Mouse (Mus musculus) liver, embryonic 15.5 days (tissue): ENCODE results near the gene D17Wsu92e. TPM values are rescaled to one million over a fixed set of nuclear protein-coding genes. Genes with fewer than 3 reads are reported as not detected.

Experiments used
- ATAC-seq: fragments of 200-750 bp; cut with Nextera tagmentation; 2 replicates; pipeline ENCODE4 v1.8.0; 2017; ENCODE audit warnings: moderate number of reproducible peaks, mild to moderate bottlenecking, moderate library complexity; ENCODE audit not compliant: insufficient read depth
- H3K27ac ChIP-seq: fragments of 300-500 bp; sonication (generic); replicated peaks from 2 replicates; pipeline ENCODE4 v1.5.1; 2015; ENCODE audit warnings: mild to moderate bottlenecking, inconsistent platforms
- H3K27me3 ChIP-seq: fragments of 300-500 bp; sonication (generic); 2 replicates; pipeline ENCODE4 v1.6.1; 2015; ENCODE audit warnings: mild to moderate bottlenecking, inconsistent platforms
- H3K36me3 ChIP-seq: fragments of 300-500 bp; sonication (generic); replicated peaks from 2 replicates; pipeline ENCODE4 v1.6.1; 2015; ENCODE audit warnings: moderate library complexity, mild to moderate bottlenecking, inconsistent platforms
- H3K4me1 ChIP-seq: fragments of 300-500 bp; sonication (generic); replicated peaks from 2 replicates; pipeline ENCODE4 v1.6.1; 2015; ENCODE audit warnings: inconsistent platforms
- H3K4me2 ChIP-seq: fragments of 300-500 bp; sonication (generic); 2 replicates; pipeline ENCODE4 v1.6.1; 2015; ENCODE audit warnings: moderate library complexity, mild to moderate bottlenecking, inconsistent platforms
- H3K4me3 ChIP-seq: fragments of 300-500 bp; sonication (generic); replicated peaks from 2 replicates; pipeline ENCODE4 v1.5.1; 2015; ENCODE audit warnings: mild to moderate bottlenecking, inconsistent platforms
- H3K9ac ChIP-seq: fragments of 300-500 bp; sonication (generic); 2 replicates; pipeline ENCODE4 v1.6.1; 2015; ENCODE audit warnings: moderate library complexity, mild to moderate bottlenecking, inconsistent platforms
- H3K9me3 ChIP-seq: fragments of 300-500 bp; sonication (generic); replicated peaks from 2 replicates; pipeline ENCODE4 v1.6.1; 2016; ENCODE audit warnings: inconsistent platforms
- WGBS: fragments of 180-500 bp; shearing (Covaris S2); methylation state at CpG from one replicate; pipeline ENCODE4 v1.1.7; 2015; ENCODE audit warnings: mixed read lengths; ENCODE audit not compliant: insufficient replicate concordance; 5-methylcytosine and 5-hydroxymethylcytosine counted together
- polyA plus RNA-seq: library from polyadenylated mRNA; unstranded; fragments of >200 nt; fragmentation: Nextera tagmentation; extraction: Ambion mirVana; gene quantifications from 2 replicates; pipeline ENCODE4 v1.2.1, GENCODE M21; 2015

Gene D17Wsu92e
- polyA plus RNA-seq, 1 experiment from 2014 or later, result 13.3 TPM

DNA sequence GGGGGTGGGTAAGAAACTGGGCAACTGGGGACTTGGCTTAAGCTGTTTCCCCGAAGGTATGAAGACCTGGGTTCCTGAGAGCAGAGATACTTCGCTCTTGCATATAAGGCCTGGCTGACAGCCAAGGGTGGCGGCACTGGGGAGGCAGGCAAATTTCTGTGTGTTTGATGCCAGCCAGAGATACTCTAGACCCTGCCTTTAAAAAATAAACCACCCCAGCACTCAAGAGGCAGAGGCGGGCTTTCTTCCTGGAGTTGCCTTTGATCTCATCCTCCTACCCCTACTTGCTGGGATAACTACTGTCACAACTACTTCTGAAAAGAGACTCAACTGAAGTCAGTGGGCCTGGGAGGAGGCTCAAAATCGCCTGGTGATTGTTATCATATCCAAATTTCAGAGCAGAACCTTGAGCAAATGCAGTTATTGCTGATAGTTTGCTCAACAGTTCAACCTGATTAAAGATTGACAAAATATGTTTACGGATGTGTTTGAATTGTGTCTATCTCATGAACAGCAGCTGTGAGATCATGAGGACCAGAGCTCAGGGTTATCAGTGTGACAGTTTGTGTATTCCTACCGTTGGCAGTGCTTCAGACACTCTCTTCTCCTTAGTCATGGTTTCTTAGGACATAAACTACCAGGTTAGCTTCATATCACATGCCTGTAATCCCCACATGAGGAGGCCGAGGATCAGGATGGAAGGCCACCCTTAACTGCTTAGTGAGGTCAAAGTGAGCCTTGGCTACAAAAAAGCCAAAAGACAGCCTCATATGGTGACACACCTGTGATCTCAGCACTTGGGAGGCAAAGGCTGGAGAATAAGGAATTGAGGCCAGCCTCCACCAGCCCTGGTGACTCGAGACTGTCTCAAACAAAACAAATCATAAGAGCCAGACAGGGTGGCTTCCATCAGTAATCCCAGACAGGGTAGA, 1.2 kb upstream of the D17Wsu92e start:
- Histone ChIP-seq H3K4me3 (peak overlapping the region; percentile 94), H3K9ac (peak overlapping the region; percentile 66), H3K27ac (peak overlapping the region; percentile 90), H3K4me2 (peak overlapping the region; percentile 91), H3K27me3 (no peaks in the 10 kb centered on the region), H3K9me3 (no peaks in the 10 kb centered on the region), H3K4me1 (peaks cover 77% of the 10 kb centered on the region), H3K36me3 (no peaks in the 10 kb centered on the region)
- peak; percentile 14 for ATAC-seq
- WGBS, result 14% methylated on average over 9 of the region's 9 CpGs

DNA sequence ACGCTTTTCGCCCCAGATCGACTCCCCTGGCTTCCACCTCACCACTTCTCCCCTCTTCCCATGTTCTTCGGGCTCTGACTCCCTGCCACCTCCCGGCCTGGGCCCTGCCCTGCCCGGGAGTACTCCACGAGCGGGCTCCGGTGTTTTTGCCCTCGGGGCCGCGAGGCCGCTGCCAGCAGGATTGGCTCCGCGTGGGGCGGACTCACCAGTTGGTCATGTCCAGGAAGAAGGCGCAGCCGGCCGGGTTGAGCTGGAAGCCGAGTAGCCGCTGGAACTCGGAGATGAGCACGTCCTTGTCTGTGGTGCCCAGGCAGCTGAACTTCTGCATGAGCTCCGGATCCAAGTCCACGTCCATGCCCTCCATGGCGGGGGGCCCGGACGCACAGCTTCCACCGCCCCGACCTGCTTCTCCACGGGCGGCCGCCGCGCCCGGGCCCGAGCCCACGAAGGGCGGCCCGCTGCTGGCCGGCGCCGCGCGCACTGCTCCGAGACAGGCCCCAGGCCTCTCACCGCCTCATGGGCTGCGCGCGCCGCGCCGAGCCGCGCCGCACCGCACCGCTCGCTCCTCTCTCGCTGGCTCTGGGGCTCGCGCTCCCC, 379 bp downstream of the D17Wsu92e start:
- Histone ChIP-seq H3K4me1 (peaks cover 63% of the 10 kb centered on the region), H3K27ac (peak overlapping the region; percentile 93), H3K36me3 (no peaks in the 10 kb centered on the region), H3K4me3 (peak overlapping the region; percentile 94), H3K4me2 (peak overlapping the region; percentile 91), H3K9ac (peak overlapping the region; percentile 99), H3K9me3 (no peaks in the 10 kb centered on the region), H3K27me3 (no peaks in the 10 kb centered on the region)
- WGBS, result under 1% methylated on average over 61 of the region's 62 CpGs
- peak; percentile 35 for ATAC-seq

DNA sequence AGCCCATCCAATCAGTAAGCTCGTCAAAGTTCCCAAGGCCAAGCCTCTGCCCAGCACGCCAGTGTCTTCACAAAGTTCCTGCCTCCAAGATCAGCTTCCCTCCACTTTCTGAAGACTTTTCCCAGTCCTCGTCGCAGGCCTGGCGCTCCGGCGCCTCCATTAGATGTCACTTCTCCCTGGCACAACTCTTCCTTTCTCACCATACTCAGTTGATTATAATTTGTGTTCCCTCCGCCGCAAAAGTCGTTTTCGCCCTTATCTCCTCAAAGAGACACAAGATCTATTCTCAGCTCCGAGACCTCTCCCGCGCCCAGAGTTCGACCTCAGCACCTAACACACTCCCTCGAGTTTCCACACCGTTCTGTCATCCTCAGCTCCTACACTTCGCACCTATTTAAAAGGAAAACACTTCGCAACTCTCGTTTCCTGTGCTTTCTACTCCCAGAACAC, 902 bp downstream of the D17Wsu92e start:
- Histone ChIP-seq H3K4me1 (peaks cover 60% of the 10 kb centered on the region), H3K4me3 (peak overlapping the region; percentile 94)
- WGBS, result under 1% methylated on average over 20 of the region's 20 CpGs

DNA sequence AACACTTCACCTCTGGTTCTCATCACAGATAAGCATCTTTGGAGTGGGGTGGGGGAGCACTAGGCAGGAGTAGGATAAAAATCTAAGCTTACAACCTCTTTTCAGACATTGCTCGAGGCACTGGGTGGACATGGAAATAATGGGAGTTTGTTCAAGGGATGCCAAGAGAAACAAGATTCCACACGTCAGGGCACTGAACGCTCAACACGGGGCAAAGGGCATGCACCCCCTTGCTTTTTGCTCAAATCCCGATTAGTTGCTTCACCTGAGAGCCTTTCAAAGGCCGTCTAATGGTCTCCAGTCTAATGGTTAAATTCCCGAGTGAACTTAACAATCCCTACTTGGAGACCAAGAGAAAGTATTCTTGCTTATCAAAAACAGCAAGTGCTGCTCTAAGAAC, 1.4 kb downstream of the D17Wsu92e start:
- H3K27me3 ChIP-seq, result no peaks in the 10 kb centered on the region
- no peaks in the 10 kb centered on the region for H3K36me3 ChIP-seq
- peak overlapping the region; percentile 91 for H3K4me2 ChIP-seq
- WGBS, result 14% methylated on average over 7 of the region's 7 CpGs
- peak overlapping the region; percentile 99 for H3K9ac ChIP-seq
- no peaks in the 10 kb centered on the region for H3K9me3 ChIP-seq
- no peak for ATAC-seq
- H3K4me3 ChIP-seq, result peak overlapping the region; percentile 94
- peaks cover 62% of the 10 kb centered on the region for H3K4me1 ChIP-seq
- H3K27ac ChIP-seq, result peak overlapping the region; percentile 93

More for the DNA sequence above, 902 bp downstream of the D17Wsu92e start:
- H3K36me3 ChIP-seq, result no peaks in the 10 kb centered on the region
- ATAC-seq, result no peak
- peak overlapping the region; percentile 93 for H3K27ac ChIP-seq
- H3K9me3 ChIP-seq, result no peaks in the 10 kb centered on the region
- peak overlapping the region; percentile 91 for H3K4me2 ChIP-seq
- H3K9ac ChIP-seq, result peak overlapping the region; percentile 99
- H3K27me3 ChIP-seq, result no peaks in the 10 kb centered on the region

- no peaks in the 10 kb centered on the region for H3K36me3 ChIP-seq
- H3K9me3 ChIP-seq, result no peaks in the 10 kb centered on the region
- H3K4me1 ChIP-seq, result peaks cover 63% of the 10 kb centered on the region
- no peak overlapping the region for H3K4me3 ChIP-seq
- H3K27me3 ChIP-seq, result no peaks in the 10 kb centered on the region
- H3K9ac ChIP-seq, result no peak overlapping the region
- no peak for ATAC-seq
- H3K27ac ChIP-seq, result no peak overlapping the region
- H3K4me2 ChIP-seq, result no peak overlapping the region
Observed at GRCm38 (mm10) chr17:27814606-27815005, 5.8 kb downstream of the D17Wsu92e start.

GRCm38 (mm10) chr17:27811980-27812379, 8.5 kb downstream of the D17Wsu92e start:
- H3K4me2 ChIP-seq, result no peak overlapping the region
- H3K4me1 ChIP-seq, result peaks cover 50% of the 10 kb centered on the region
- H3K9me3 ChIP-seq, result no peaks in the 10 kb centered on the region
- 70% methylated on average over 3 of the region's 3 CpGs for WGBS
- no peak overlapping the region for H3K4me3 ChIP-seq
- H3K9ac ChIP-seq, result no peak overlapping the region
- H3K27me3 ChIP-seq, result no peaks in the 10 kb centered on the region
- no peak overlapping the region for H3K27ac ChIP-seq
- H3K36me3 ChIP-seq, result no peaks in the 10 kb centered on the region; the same call in 1 of the 2 replicates
- ATAC-seq, result no peak

DNA sequence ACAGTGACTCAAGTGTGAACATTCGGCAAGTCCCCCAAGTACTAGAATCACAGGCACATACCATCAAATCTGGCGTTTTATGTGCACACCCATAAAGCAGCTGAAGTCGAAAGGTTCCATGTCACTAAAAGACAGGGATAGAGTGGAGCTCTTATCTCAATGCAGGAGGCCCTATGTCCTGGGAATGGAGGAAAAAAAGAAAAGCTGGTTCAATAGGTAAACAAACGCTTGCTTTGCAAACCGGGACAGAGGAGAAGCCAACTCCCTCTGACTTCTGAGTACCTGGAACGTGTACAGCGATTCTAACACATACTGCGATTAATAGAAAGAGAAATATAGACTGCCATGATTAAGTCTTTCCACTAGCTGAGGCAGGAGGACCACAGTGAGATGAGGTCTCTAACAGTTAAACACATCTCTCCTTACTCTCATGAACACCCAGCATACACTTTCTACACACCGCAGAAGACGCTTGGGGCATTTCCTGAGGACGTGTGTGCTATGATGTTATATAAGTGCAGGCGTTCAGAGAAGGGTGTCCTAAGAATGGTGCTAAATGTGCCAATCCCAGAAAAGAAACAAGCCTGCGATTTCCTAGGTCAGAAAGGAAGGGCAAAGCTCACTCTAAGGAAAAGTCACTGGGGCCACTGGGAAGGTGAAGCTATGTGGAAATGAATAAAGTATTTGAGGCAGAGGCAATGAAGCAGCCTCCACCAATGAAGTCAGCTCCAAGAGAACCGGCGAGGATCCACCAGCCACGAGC, 9.7 kb downstream of the D17Wsu92e start:
- Histone ChIP-seq H3K4me2 (no peak overlapping the region), H3K4me3 (no peak overlapping the region), H3K27me3 (no peaks in the 10 kb centered on the region), H3K9me3 (no peaks in the 10 kb centered on the region), H3K4me1 (peaks cover 56% of the 10 kb centered on the region), H3K36me3 (no peaks in the 10 kb centered on the region; the same call in 1 of the 2 replicates), H3K27ac (no peak overlapping the region), H3K9ac (no peak overlapping the region)
- no peak; the same call in 1 of the 2 replicates for ATAC-seq
- 75% methylated on average over 16 of the region's 16 CpGs for WGBS

DNA sequence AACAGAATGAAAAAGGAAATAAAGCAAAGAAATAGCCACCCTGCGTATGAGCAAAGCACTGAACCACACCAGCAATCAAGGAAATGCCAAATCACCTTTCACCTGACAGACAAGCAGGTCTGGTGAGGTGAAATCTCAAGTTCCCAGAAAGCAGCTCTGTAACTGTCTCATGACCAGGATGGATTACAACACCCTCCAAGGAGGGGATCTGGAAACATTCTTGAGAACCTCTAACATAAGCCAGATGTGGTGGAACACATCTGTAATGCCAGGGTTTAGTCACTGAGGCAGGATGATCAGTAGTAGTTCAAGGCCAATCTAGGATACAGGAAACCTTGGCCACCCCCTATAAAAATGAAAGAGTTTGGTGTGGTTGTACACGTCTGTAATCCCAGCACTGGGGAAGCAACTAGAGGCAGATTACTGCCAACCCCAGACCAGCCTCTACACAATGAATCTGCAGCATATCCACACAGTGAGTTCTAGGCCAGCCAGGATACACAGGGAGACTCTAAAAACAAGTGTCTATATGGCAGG, 12.8 kb downstream of the D17Wsu92e start:
- Histone ChIP-seq H3K9ac (no peak overlapping the region), H3K27me3 (no peaks in the 10 kb centered on the region), H3K4me2 (no peak overlapping the region), H3K4me3 (no peak overlapping the region), H3K9me3 (no peaks in the 10 kb centered on the region), H3K27ac (no peak overlapping the region), H3K36me3 (no peaks in the 10 kb centered on the region; the same call in 1 of the 2 replicates), H3K4me1 (peaks cover 69% of the 10 kb centered on the region)
- WGBS, result 52% methylated on average over 2 of the region's 2 CpGs
- no peak for ATAC-seq

- Histone ChIP-seq H3K9ac (no peak overlapping the region), H3K27me3 (no peaks in the 10 kb centered on the region), H3K4me2 (no peak overlapping the region), H3K4me3 (no peak overlapping the region), H3K27ac (no peak overlapping the region), H3K36me3 (no peaks in the 10 kb centered on the region; the same call in 1 of the 2 replicates), H3K9me3 (no peaks in the 10 kb centered on the region), H3K4me1 (peaks cover 57% of the 10 kb centered on the region)
- ATAC-seq, result no peak
- WGBS, result 48% methylated on average over 10 of the region's 10 CpGs
Observed at GRCm38 (mm10) chr17:27804803-27805770, 15.4 kb downstream of the D17Wsu92e start.

GRCm38 (mm10) chr17:27804156-27804690, 16.2 kb downstream of the D17Wsu92e start:
- Histone ChIP-seq H3K27me3 (no peaks in the 10 kb centered on the region), H3K9ac (no peak overlapping the region), H3K4me1 (peaks cover 64% of the 10 kb centered on the region), H3K4me3 (no peak overlapping the region), H3K27ac (no peak overlapping the region), H3K36me3 (no peaks in the 10 kb centered on the region; the same call in 1 of the 2 replicates), H3K9me3 (no peaks in the 10 kb centered on the region), H3K4me2 (no peak overlapping the region)
- 60% methylated on average over 7 of the region's 7 CpGs for WGBS
- ATAC-seq, result no peak
